Mouse (Mus musculus): ENCODE data around the gene Mical3. TPM values are rescaled to one million over a fixed set of nuclear protein-coding genes. Genes with fewer than 3 reads are reported as not detected.

The Mical3 gene
- polyA plus RNA-seq, 1 experiment from 2014 or later, result 11.7 TPM

GRCm38 (mm10) chr6:121039286-121039685 is 91.5 kb downstream of the Mical3 start:
- no peak for ATAC-seq (ENCODE audit: insufficient read depth, low FRiP score, low read depth)
- no peak overlapping the region for H3K4me2 ChIP-seq
- no peak overlapping the region for H3K27ac ChIP-seq
- no peak overlapping the region for H3K4me3 ChIP-seq (replicated peaks)
- peaks cover 14% of the 10 kb centered on the region for H3K36me3 ChIP-seq
- H3K4me1 ChIP-seq, result no peaks in the 10 kb centered on the region
- no peaks in the 10 kb centered on the region for H3K27me3 ChIP-seq (replicated peaks)
- WGBS, result 82% methylated on average over 9 of the region's 9 CpGs
- no peak overlapping the region for H3K9ac ChIP-seq
- H3K9me3 ChIP-seq, result no peaks in the 10 kb centered on the region

GRCm38 (mm10) chr6:121037086-121037485 is 93.7 kb downstream of the Mical3 start:
- Histone ChIP-seq H3K4me1 (no peaks in the 10 kb centered on the region), H3K36me3 (peaks cover 27% of the 10 kb centered on the region), H3K27me3 (replicated peaks) (no peaks in the 10 kb centered on the region), H3K9me3 (no peaks in the 10 kb centered on the region), H3K9ac (no peak overlapping the region), H3K4me2 (no peak overlapping the region), H3K27ac (no peak overlapping the region), H3K4me3 (replicated peaks) (no peak overlapping the region)
- ATAC-seq (ENCODE audit: insufficient read depth, low FRiP score, low read depth), result no peak
- 56% methylated on average over 4 of the region's 4 CpGs for WGBS

GRCm38 (mm10) chr6:121035929-121036328 is 94.9 kb downstream of the Mical3 start:
- H3K9ac ChIP-seq, result no peak overlapping the region
- no peaks in the 10 kb centered on the region for H3K4me1 ChIP-seq
- ATAC-seq (ENCODE audit: insufficient read depth, low FRiP score, low read depth), result no peak
- 51% methylated on average over 3 of the region's 3 CpGs for WGBS
- H3K36me3 ChIP-seq, result peaks cover 28% of the 10 kb centered on the region
- no peak overlapping the region for H3K27ac ChIP-seq
- H3K4me3 ChIP-seq (replicated peaks), result no peak overlapping the region
- H3K9me3 ChIP-seq, result no peaks in the 10 kb centered on the region
- H3K4me2 ChIP-seq, result no peak overlapping the region
- no peaks in the 10 kb centered on the region for H3K27me3 ChIP-seq (replicated peaks)

- no peak overlapping the region for H3K4me2 ChIP-seq
- H3K9me3 ChIP-seq, result no peaks in the 10 kb centered on the region
- H3K9ac ChIP-seq, result no peak overlapping the region
- 77% methylated on average over 12 of the region's 12 CpGs for WGBS
- H3K27me3 ChIP-seq (replicated peaks), result no peaks in the 10 kb centered on the region
- no peak overlapping the region for H3K27ac ChIP-seq
- H3K4me1 ChIP-seq, result no peaks in the 10 kb centered on the region
- no peak for ATAC-seq (ENCODE audit: insufficient read depth, low FRiP score, low read depth)
- H3K36me3 ChIP-seq, result peaks cover 25% of the 10 kb centered on the region
- H3K4me3 ChIP-seq (replicated peaks), result no peak overlapping the region
Measured at GRCm38 (mm10) chr6:121035268-121035667, 95.5 kb downstream of the Mical3 start.

GRCm38 (mm10) chr6:121033250-121033649 is 97.5 kb downstream of the Mical3 start:
- Histone ChIP-seq H3K4me3 (replicated peaks) (no peak overlapping the region), H3K27me3 (replicated peaks) (no peaks in the 10 kb centered on the region), H3K27ac (no peak overlapping the region), H3K36me3 (peaks cover 26% of the 10 kb centered on the region), H3K9me3 (no peaks in the 10 kb centered on the region), H3K4me1 (no peaks in the 10 kb centered on the region), H3K4me2 (no peak overlapping the region), H3K9ac (no peak overlapping the region)
- WGBS, result 95% methylated on average over 3 of the region's 3 CpGs
- no peak for ATAC-seq (ENCODE audit: insufficient read depth, low FRiP score, low read depth)

GRCm38 (mm10) chr6:121031370-121031769 is 99.4 kb downstream of the Mical3 start:
- H3K9ac ChIP-seq, result no peak overlapping the region
- peaks cover 22% of the 10 kb centered on the region for H3K36me3 ChIP-seq
- WGBS, result 86% methylated on average over 7 of the region's 7 CpGs
- no peaks in the 10 kb centered on the region for H3K4me1 ChIP-seq
- H3K27me3 ChIP-seq (replicated peaks), result no peaks in the 10 kb centered on the region
- no peaks in the 10 kb centered on the region for H3K9me3 ChIP-seq
- H3K4me3 ChIP-seq (replicated peaks), result no peak overlapping the region
- H3K27ac ChIP-seq, result no peak overlapping the region
- no peak for ATAC-seq (ENCODE audit: insufficient read depth, low FRiP score, low read depth)
- no peak overlapping the region for H3K4me2 ChIP-seq

- Histone ChIP-seq H3K9ac (no peak overlapping the region), H3K36me3 (peaks cover 22% of the 10 kb centered on the region), H3K9me3 (no peaks in the 10 kb centered on the region), H3K27me3 (replicated peaks) (no peaks in the 10 kb centered on the region), H3K4me3 (replicated peaks) (no peak overlapping the region), H3K27ac (no peak overlapping the region), H3K4me1 (no peaks in the 10 kb centered on the region), H3K4me2 (no peak overlapping the region)
- ATAC-seq (ENCODE audit: insufficient read depth, low FRiP score, low read depth), result no peak
- 82% methylated on average over 19 of the region's 19 CpGs for WGBS
Measured at GRCm38 (mm10) chr6:121029897-121030589, 100.8 kb downstream of the Mical3 start.

GRCm38 (mm10) chr6:121028514-121028913 is 102.3 kb downstream of the Mical3 start:
- ATAC-seq (ENCODE audit: insufficient read depth, low FRiP score, low read depth), result no peak
- H3K27me3 ChIP-seq (replicated peaks), result no peaks in the 10 kb centered on the region
- peaks cover 27% of the 10 kb centered on the region for H3K36me3 ChIP-seq
- H3K9me3 ChIP-seq, result no peaks in the 10 kb centered on the region
- H3K4me3 ChIP-seq (replicated peaks), result no peak overlapping the region
- H3K4me2 ChIP-seq, result no peak overlapping the region
- no peak overlapping the region for H3K27ac ChIP-seq
- H3K4me1 ChIP-seq, result no peaks in the 10 kb centered on the region
- no peak overlapping the region for H3K9ac ChIP-seq
- WGBS, result 88% methylated on average over 8 of the region's 8 CpGs

- H3K27ac ChIP-seq, result no peak overlapping the region
- H3K9ac ChIP-seq, result no peak overlapping the region
- peak; percentile 54; the same call in 1 of the 2 replicates for ATAC-seq (ENCODE audit: insufficient read depth, low FRiP score, low read depth)
- H3K4me2 ChIP-seq, result no peak overlapping the region
- no peak overlapping the region for H3K4me3 ChIP-seq (replicated peaks)
- no peaks in the 10 kb centered on the region for H3K4me1 ChIP-seq
- no peaks in the 10 kb centered on the region for H3K27me3 ChIP-seq (replicated peaks)
- WGBS, result 67% methylated on average over 5 of the region's 5 CpGs
- no peaks in the 10 kb centered on the region for H3K9me3 ChIP-seq
- H3K36me3 ChIP-seq, result peaks cover 25% of the 10 kb centered on the region
Measured at GRCm38 (mm10) chr6:121027314-121027713, 103.5 kb downstream of the Mical3 start.

GRCm38 (mm10) chr6:121026866-121027265 is 103.9 kb downstream of the Mical3 start:
- no peak for ATAC-seq (ENCODE audit: insufficient read depth, low FRiP score, low read depth)
- H3K27ac ChIP-seq, result no peak overlapping the region
- 76% methylated on average over 7 of the region's 7 CpGs for WGBS
- H3K4me1 ChIP-seq, result no peaks in the 10 kb centered on the region
- no peaks in the 10 kb centered on the region for H3K9me3 ChIP-seq
- no peaks in the 10 kb centered on the region for H3K27me3 ChIP-seq (replicated peaks)
- no peak overlapping the region for H3K4me3 ChIP-seq (replicated peaks)
- H3K9ac ChIP-seq, result no peak overlapping the region
- H3K36me3 ChIP-seq, result peaks cover 21% of the 10 kb centered on the region
- H3K4me2 ChIP-seq, result no peak overlapping the region

- H3K4me2 ChIP-seq, result no peak overlapping the region
- H3K9ac ChIP-seq, result no peak overlapping the region
- no peak overlapping the region for H3K4me3 ChIP-seq (replicated peaks)
- H3K4me1 ChIP-seq, result no peaks in the 10 kb centered on the region
- ATAC-seq (ENCODE audit: insufficient read depth, low FRiP score, low read depth), result no peak
- H3K36me3 ChIP-seq, result peaks cover 28% of the 10 kb centered on the region
- WGBS, result 65% methylated on average over 10 of the region's 10 CpGs
- H3K9me3 ChIP-seq, result no peaks in the 10 kb centered on the region
- no peaks in the 10 kb centered on the region for H3K27me3 ChIP-seq (replicated peaks)
- H3K27ac ChIP-seq, result no peak overlapping the region
Measured at GRCm38 (mm10) chr6:121026019-121026584, 104.7 kb downstream of the Mical3 start.

- H3K27ac ChIP-seq, result no peak overlapping the region
- no peaks in the 10 kb centered on the region for H3K4me1 ChIP-seq
- H3K36me3 ChIP-seq, result peaks cover 19% of the 10 kb centered on the region
- WGBS, result 94% methylated on average over 4 of the region's 4 CpGs
- H3K9ac ChIP-seq, result no peak overlapping the region
- no peaks in the 10 kb centered on the region for H3K9me3 ChIP-seq
- ATAC-seq (ENCODE audit: insufficient read depth, low FRiP score, low read depth), result no peak
- H3K4me2 ChIP-seq, result no peak overlapping the region
- no peak overlapping the region for H3K4me3 ChIP-seq (replicated peaks)
- H3K27me3 ChIP-seq (replicated peaks), result no peaks in the 10 kb centered on the region
Measured at GRCm38 (mm10) chr6:121018147-121018546, 112.7 kb downstream of the Mical3 start.

Data from stomach, embryonic 15.5 days (tissue).